Comparison of ENCODE assay signal across 10 mouse cellular contexts in the genomic region with DNA sequence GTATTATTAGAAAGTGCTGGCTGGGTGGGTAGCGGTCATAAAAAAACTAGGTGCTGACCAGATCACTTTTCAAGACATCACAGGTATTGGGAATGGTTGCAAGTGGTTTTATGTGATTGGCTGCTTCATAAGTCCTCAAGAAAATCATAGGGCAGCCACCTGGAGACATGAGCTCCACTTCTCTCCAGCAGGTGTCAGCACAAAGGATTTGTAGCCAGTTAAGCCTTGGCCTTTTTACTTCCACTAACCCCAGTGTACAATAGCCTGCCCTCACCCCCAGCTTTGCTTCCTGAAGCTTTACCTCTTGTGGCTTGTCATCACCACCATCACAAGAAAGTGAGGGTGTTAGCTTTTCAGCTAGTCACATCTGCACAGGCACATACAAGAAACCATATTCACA.
DNase-seq lines count a peak whose midpoint lies in the region; ATAC-seq and TF ChIP-seq lines count a peak whose summit lies in the region.
"Had no signal": no experiment of that assay in that cellular context is flagged by ENCODE, and none has a peak within 500 bp of the region (broad histone marks: within the 10 kb centered on the region; RNA-seq: fewer than 3 reads in every experiment).

No protein-coding gene starts in this region.

- 85% methylated on average over 1 of the region's 1 CpGs for WGBS in cerebellum, adult 2 months
- WGBS in forebrain, embryonic 16.5 days: 15% methylated on average over 1 of the region's 1 CpGs
- 64% methylated on average over 1 of the region's 1 CpGs for WGBS in neural tube, embryonic 12.5 days

- no peak for ATAC-seq in forebrain, embryonic 16.5 days
- ATAC-seq in neural tube, embryonic 12.5 days (ENCODE audit: low FRiP score, low read depth): peak; percentile 32; the same call in 1 of the 2 replicates
- ATAC-seq in monocyte, adult 5-6 weeks (replicated peaks; ENCODE audit: insufficient number of reproducible peaks, low FRiP score, low TSS enrichment, poor library complexity, severe bottlenecking): no peak

- no peaks in the 10 kb centered on the region for H3K9me3 ChIP-seq in forebrain, embryonic 16.5 days (ENCODE audit: control insufficient read depth, low read length)
- H3K9me3 ChIP-seq in neural tube, embryonic 12.5 days: no peaks in the 10 kb centered on the region
- H3K9me3 ChIP-seq: heart, embryonic 15.5 days had no signal

- no peaks in the 10 kb centered on the region for H3K27me3 ChIP-seq in cerebellum, adult 2 months (ENCODE audit: control insufficient read depth, insufficient read depth, low read length)
- H3K27me3 ChIP-seq in forebrain, embryonic 16.5 days (replicated peaks; ENCODE audit: control insufficient read depth, insufficient read depth, low read length): no peaks in the 10 kb centered on the region
- no peaks in the 10 kb centered on the region for H3K27me3 ChIP-seq in neural tube, embryonic 12.5 days (replicated peaks)
- H3K27me3 ChIP-seq: heart, embryonic 15.5 days had no signal

- H3K4me2 ChIP-seq in forebrain, embryonic 16.5 days (ENCODE audit: low read length): no peak overlapping the region
- no peak overlapping the region for H3K4me2 ChIP-seq in neural tube, embryonic 12.5 days (replicated peaks)

- H3K4me1 ChIP-seq in cerebellum, adult 2 months (ENCODE audit: control insufficient read depth, insufficient read depth, low read length): no peaks in the 10 kb centered on the region; the same call in 1 of the 2 replicates
- peaks cover 17% of the 10 kb centered on the region for H3K4me1 ChIP-seq in forebrain, embryonic 16.5 days (replicated peaks; ENCODE audit: control insufficient read depth, insufficient read depth, low read length)
- peaks cover 14% of the 10 kb centered on the region for H3K4me1 ChIP-seq in neural tube, embryonic 12.5 days

- no peaks in the 10 kb centered on the region for H3K36me3 ChIP-seq in forebrain, embryonic 16.5 days (ENCODE audit: control insufficient read depth, insufficient read depth)
- no peaks in the 10 kb centered on the region for H3K36me3 ChIP-seq in neural tube, embryonic 12.5 days
- H3K36me3 ChIP-seq: heart, embryonic 15.5 days had no signal

- H3K9ac ChIP-seq in forebrain, embryonic 16.5 days (replicated peaks; ENCODE audit: low read depth, low read length): no peak overlapping the region
- no peak overlapping the region for H3K9ac ChIP-seq in neural tube, embryonic 12.5 days
- H3K9ac ChIP-seq: heart, embryonic 15.5 days had no signal

- peak; percentile 37 for DNase-seq in left cerebral cortex, postnatal 4 days
- no peak for DNase-seq in left cerebral cortex, postnatal 10 days (ENCODE audit: extremely low spot score in 1 of 2, low spot score in 2 of 2)
- DNase-seq in cerebellum, adult 2 months: peak; percentile 55 to 58
- no peak for DNase-seq in right cerebral cortex, postnatal 10 days (ENCODE audit: low spot score in 2 of 2)
- DNase-seq in thymus, postnatal 14 days: no peak

- intact Hi-C loops in left cerebral cortex, postnatal 4 days (cut with DNase I): no loop called here
- intact Hi-C loops in left cerebral cortex, postnatal 10 days (cut with DNase I): no loop called here

- TF ChIP-seq CTCF in cerebellum, adult 2 months (IDR thresholded peaks at IDR 0.05; ENCODE audit: borderline replicate concordance, insufficient read depth, low read depth, low read length): peak; percentile 64

- H3K27ac ChIP-seq in cerebellum, adult 2 months (ENCODE audit: insufficient read depth, low read length): no peak overlapping the region
- H3K27ac ChIP-seq in forebrain, embryonic 16.5 days (ENCODE audit: low read length): peak overlapping the region; percentile 83; the same call in 1 of the 2 replicates
- no peak overlapping the region for H3K27ac ChIP-seq in neural tube, embryonic 12.5 days
- H3K27ac ChIP-seq: heart, embryonic 15.5 days; macrophage had no signal

- no peak for TF ChIP-seq POLR2A in cerebellum, adult 2 months (IDR thresholded peaks at IDR 0.05; ENCODE audit: borderline replicate concordance, insufficient read depth, low read length)

- H3K4me3 ChIP-seq in cerebellum, adult 2 months (replicated peaks; ENCODE audit: insufficient read depth, low read depth, low read length): no peak overlapping the region
- H3K4me3 ChIP-seq in forebrain, embryonic 16.5 days (replicated peaks; ENCODE audit: low read length): no peak overlapping the region
- no peak overlapping the region for H3K4me3 ChIP-seq in neural tube, embryonic 12.5 days

Comparison
In these comparisons a context has a peak if more than half of its experiments do, and no peak if none do; other contexts are left out.
1. DNase-seq: peak in left cerebral cortex, postnatal 4 days (single experiment) and cerebellum, adult 2 months (2 of 2); none in left cerebral cortex, postnatal 10 days (0 of 2), right cerebral cortex, postnatal 10 days (0 of 2) and thymus, postnatal 14 days (single experiment).